Comparison of ENCODE assay signal across 8 mouse cellular contexts in the genomic region with DNA sequence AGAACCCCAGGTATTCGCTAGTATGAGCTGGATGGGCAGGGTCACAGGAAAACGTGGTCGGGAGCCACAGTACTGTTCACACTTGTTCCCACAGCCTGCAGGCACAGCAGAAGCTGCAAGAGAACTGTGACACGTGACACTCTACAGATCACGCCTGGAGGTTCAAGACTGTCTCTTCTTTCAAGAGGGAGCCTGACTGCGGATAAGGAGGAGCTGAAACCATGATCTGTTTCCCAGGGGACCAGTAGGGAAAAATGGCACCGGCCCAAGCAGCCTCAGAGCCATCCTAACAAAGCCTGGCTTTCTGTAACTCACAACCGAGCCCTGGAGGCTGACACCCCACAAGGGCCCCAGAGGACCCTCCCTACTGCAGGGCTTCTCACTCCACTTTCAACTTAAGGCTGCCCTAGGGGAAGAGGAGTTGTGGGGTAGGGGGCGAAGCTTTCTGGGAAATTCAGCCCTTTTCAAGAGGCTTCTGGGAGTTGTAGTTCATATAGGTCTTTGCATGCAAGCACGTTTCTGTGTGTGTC. TPM values are rescaled to one million over a fixed set of nuclear protein-coding genes. Genes with fewer than 3 reads are reported as not detected.
DNase-seq lines count a peak whose midpoint lies in the region; ATAC-seq lines count a peak whose summit lies in the region.

No protein-coding gene starts in this region.

- peak overlapping the region; percentile 45 for H3K4me3 ChIP-seq in kidney, embryonic 15.5 days (replicated peaks)
- peak overlapping the region; percentile 35 for H3K4me3 ChIP-seq in liver, embryonic 11.5 days (ENCODE audit: low read depth, low read length)
- H3K4me3 ChIP-seq in neural tube, embryonic 14.5 days (ENCODE audit: low read depth, low read length), result peak overlapping the region; percentile 35

- H3K27ac ChIP-seq in kidney, embryonic 15.5 days, result peak overlapping the region; percentile 64
- H3K27ac ChIP-seq in liver, embryonic 11.5 days (ENCODE audit: low read depth, low read length), result peak overlapping the region; percentile 13; the same call in 1 of the 2 replicates
- 0 out of 2 replicates have a peak overlapping the region, but pooled peaks have one; percentile 49 for H3K27ac ChIP-seq in neural tube, embryonic 14.5 days (ENCODE audit: low read depth, low read length)

- peak overlapping the region; percentile 77 for H3K4me2 ChIP-seq in kidney, embryonic 15.5 days
- H3K4me2 ChIP-seq in liver, embryonic 11.5 days, result peak overlapping the region; percentile 58
- H3K4me2 ChIP-seq in neural tube, embryonic 14.5 days (ENCODE audit: low read depth, low read length), result peak overlapping the region; percentile 54

- H3K27me3 ChIP-seq in kidney, embryonic 15.5 days, result no peaks in the 10 kb centered on the region
- no peaks in the 10 kb centered on the region for H3K27me3 ChIP-seq in liver, embryonic 11.5 days (replicated peaks; ENCODE audit: control insufficient read depth, insufficient read depth, low read length)
- H3K27me3 ChIP-seq in neural tube, embryonic 14.5 days (ENCODE audit: control insufficient read depth, insufficient read depth, low read length), result no peaks in the 10 kb centered on the region

- 9% methylated on average over 10 of the region's 10 CpGs for WGBS in kidney, embryonic 15.5 days
- WGBS in liver, embryonic 11.5 days, result 17% methylated on average over 10 of the region's 10 CpGs
- 11% methylated on average over 10 of the region's 10 CpGs for WGBS in neural tube, embryonic 14.5 days

- H3K9me3 ChIP-seq in kidney, embryonic 15.5 days (replicated peaks), result no peaks in the 10 kb centered on the region
- no peaks in the 10 kb centered on the region for H3K9me3 ChIP-seq in liver, embryonic 11.5 days (ENCODE audit: control insufficient read depth, low read length)
- no peaks in the 10 kb centered on the region for H3K9me3 ChIP-seq in neural tube, embryonic 14.5 days (ENCODE audit: control insufficient read depth, low read length)

- peak; percentile 87 for ATAC-seq in kidney, embryonic 15.5 days (replicated peaks; ENCODE audit: low FRiP score)
- ATAC-seq in liver, embryonic 11.5 days (replicated peaks; ENCODE audit: low FRiP score), result peak; percentile 57
- ATAC-seq in neural tube, embryonic 14.5 days (ENCODE audit: low read depth), result peak; percentile 89
- no peak for ATAC-seq in erythroid progenitor cell, adult 5-6 weeks (replicated peaks; ENCODE audit: low FRiP score, poor library complexity, severe bottlenecking)

- peaks cover 13% of the 10 kb centered on the region for H3K4me1 ChIP-seq in kidney, embryonic 15.5 days
- peaks cover 3% of the 10 kb centered on the region; the same call in 1 of the 2 replicates for H3K4me1 ChIP-seq in liver, embryonic 11.5 days (replicated peaks; ENCODE audit: control insufficient read depth, insufficient read depth, low read length)
- no peaks in the 10 kb centered on the region for H3K4me1 ChIP-seq in neural tube, embryonic 14.5 days (ENCODE audit: control insufficient read depth, insufficient read depth, low read length)

- no peaks in the 10 kb centered on the region for H3K36me3 ChIP-seq in kidney, embryonic 15.5 days
- no peaks in the 10 kb centered on the region for H3K36me3 ChIP-seq in liver, embryonic 11.5 days (ENCODE audit: control insufficient read depth, insufficient read depth, low read length)
- no peaks in the 10 kb centered on the region for H3K36me3 ChIP-seq in neural tube, embryonic 14.5 days (ENCODE audit: control insufficient read depth, insufficient read depth, low read length)

- peak; percentile 14 to 15 for DNase-seq in B cell, adult 2 months
- DNase-seq in Muller cell, postnatal 12 days (ENCODE audit: inconsistent ontology term), result peak; percentile 31
- peak; percentile 69 for DNase-seq in embryo, embryonic 9.5 days (ENCODE audit: extremely low spot score)
- DNase-seq in heart, adult 9 months (ENCODE audit: low spot score in 2 of 2), result peak; percentile 23 to 24
- DNase-seq in liver, embryonic 11.5 days (ENCODE audit: low spot score), result peak; percentile 54

- H3K9ac ChIP-seq in kidney, embryonic 15.5 days, result peak overlapping the region; percentile 47; the same call in 1 of the 2 replicates
- H3K9ac ChIP-seq in liver, embryonic 11.5 days (ENCODE audit: low read depth, low read length), result peak overlapping the region; percentile 56
- H3K9ac ChIP-seq in neural tube, embryonic 14.5 days (replicated peaks; ENCODE audit: low read depth, low read length), result peak overlapping the region; percentile 33; the same call in 1 of the 2 replicates

RNA-seq across cellular contexts. Expression of a gene that starts 42.8 kb away (rescaled TPM):
- polyA plus RNA-seq in kidney, embryonic 15.5 days (2015; fragmentation: Nextera tagmentation; extraction: Ambion mirVana), result 20.6 TPM in 2 replicates
- polyA plus RNA-seq in liver, embryonic 11.5 days (2014; fragmentation: Nextera tagmentation; extraction: Ambion mirVana), result 10.0 and 10.1 TPM in 2 replicates
- 55.0 and 71.2 TPM in 2 replicates for polyA plus RNA-seq in neural tube, embryonic 14.5 days (2014; fragmentation: Nextera tagmentation; extraction: Ambion mirVana)
- total RNA-seq in erythroid progenitor cell, adult 5-6 weeks (2015; ENCODE audit: low replicate concordance), result 5.0 and 5.9 TPM in 2 replicates
- 4.1 and 6.4 TPM in 2 replicates for total RNA-seq in erythroid progenitor cell, adult 5-6 weeks (2017; ENCODE audit: low replicate concordance)

Comparison
In these comparisons a context has a peak if more than half of its experiments do, and no peak if none do; other contexts are left out.
1. DNase-seq: peak in every context shown above with its lines; median percentile 69 in embryo, embryonic 9.5 days; 54 in liver, embryonic 11.5 days; 31 in Muller cell, postnatal 12 days; 24 in heart, adult 9 months; 14 in B cell, adult 2 months.
2. H3K27ac ChIP-seq: peak in every context shown above with its lines; median percentile 64 in kidney, embryonic 15.5 days; 49 in neural tube, embryonic 14.5 days; 13 in liver, embryonic 11.5 days.